In the genomic region with DNA sequence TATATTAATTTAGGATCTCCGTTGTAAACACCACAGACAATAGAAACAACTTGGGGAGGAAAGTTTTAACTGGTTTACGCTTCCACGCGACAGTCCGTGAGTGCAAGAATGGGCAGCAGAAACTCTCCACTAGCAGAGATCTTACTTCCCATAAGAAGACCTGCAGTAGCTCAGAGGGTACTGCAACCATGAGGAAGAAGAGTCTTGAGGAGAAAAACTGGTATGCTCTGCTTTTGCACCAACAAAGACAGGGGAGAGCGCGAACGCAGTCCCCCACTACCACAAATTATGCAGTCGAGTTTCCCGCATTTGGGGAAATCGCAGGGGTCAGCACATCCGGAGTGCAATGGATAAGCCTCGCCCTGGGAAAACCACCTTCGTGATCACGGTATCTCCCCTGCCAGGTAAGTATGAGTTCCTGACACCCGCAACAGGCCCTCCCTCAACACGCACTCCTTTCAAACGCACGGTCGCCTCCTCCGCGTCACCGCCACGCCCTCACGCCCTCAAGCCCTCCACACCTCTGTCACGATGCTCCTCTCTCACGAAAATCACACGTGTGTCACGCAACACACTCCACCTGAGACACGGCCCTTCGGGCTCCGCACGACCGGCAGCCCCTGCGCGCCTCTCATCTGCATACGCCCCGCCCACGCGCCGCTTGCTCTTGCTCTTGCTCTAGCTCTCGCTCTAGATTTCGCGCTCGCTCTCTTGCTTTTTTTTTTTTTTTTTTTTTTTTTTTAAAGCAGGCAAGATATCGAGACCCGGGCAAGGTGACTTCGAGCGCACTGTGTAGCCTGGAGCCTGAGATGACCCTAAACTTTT, we compare ENCODE assay signal across 8 mouse cellular contexts. TPM values are rescaled to one million over a fixed set of nuclear protein-coding genes. Genes with fewer than 3 reads are reported as not detected.
DNase-seq lines count a peak whose midpoint lies in the region; ATAC-seq and TF ChIP-seq lines count a peak whose summit lies in the region.
"Not testable (repeated sequence)": the region's sequence is repeated elsewhere in the genome, so short reads cannot be mapped to it uniquely, and the experiment has no call there.

No protein-coding gene starts in this region.

- intact Hi-C loops in left cerebral cortex, postnatal 10 days (cut with DNase I) = not testable (repeated sequence)

- ATAC-seq in activated CD4-positive, CD25-positive, alpha-beta regulatory T cell, adult 4 months = peak; percentile 37
- peak; percentile 65 for ATAC-seq in embryonic facial prominence, embryonic 12.5 days (ENCODE audit: insufficient number of reproducible peaks, insufficient read depth, low FRiP score, low TSS enrichment)
- ATAC-seq in granulocyte monocyte progenitor cell, adult 5-6 weeks (replicated peaks; ENCODE audit: poor library complexity, severe bottlenecking) = peak; percentile 18
- peak; percentile 72 for ATAC-seq in hindbrain, postnatal 0 days
- ATAC-seq in neural tube, embryonic 15.5 days (ENCODE audit: low FRiP score) = peak; percentile 59

- H3K9me3 ChIP-seq in embryonic facial prominence, embryonic 12.5 days; hindbrain, postnatal 0 days (ENCODE audit: low read length); neural tube, embryonic 15.5 days (replicated peaks): not testable (repeated sequence)

- H3K4me2 ChIP-seq in embryonic facial prominence, embryonic 12.5 days (replicated peaks); hindbrain, postnatal 0 days (ENCODE audit: low read depth, low read length): not testable (repeated sequence)
- H3K4me2 ChIP-seq in neural tube, embryonic 15.5 days = peak overlapping the region; percentile 35; the same call in 1 of the 2 replicates

- H3K9ac ChIP-seq in embryonic facial prominence, embryonic 12.5 days; hindbrain, postnatal 0 days (replicated peaks; ENCODE audit: low read length); neural tube, embryonic 15.5 days (replicated peaks): not testable (repeated sequence)

- not testable (repeated sequence) for H3K27me3 ChIP-seq in embryonic facial prominence, embryonic 12.5 days; hindbrain, postnatal 0 days (ENCODE audit: insufficient read depth, low read length); neural tube, embryonic 15.5 days (replicated peaks)

- not testable (repeated sequence) for DNase-seq in hindbrain, postnatal 0 days (ENCODE audit: low spot score)
- peak; percentile 30 to 57 for DNase-seq in left cerebral cortex, postnatal 10 days (ENCODE audit: extremely low spot score in 1 of 2, low spot score in 2 of 2)
- peak; percentile 68 for DNase-seq in lung, postnatal 10 days
- DNase-seq in thymus, adult 18-20 months = peak; percentile 21 to 40

- H3K36me3 ChIP-seq in embryonic facial prominence, embryonic 12.5 days; hindbrain, postnatal 0 days (ENCODE audit: insufficient read depth, low read length); neural tube, embryonic 15.5 days: not testable (repeated sequence)

- not testable (repeated sequence) for H3K4me3 ChIP-seq in embryonic facial prominence, embryonic 12.5 days; hindbrain, postnatal 0 days (ENCODE audit: low read length); neural tube, embryonic 15.5 days (replicated peaks)

- H3K27ac ChIP-seq in embryonic facial prominence, embryonic 12.5 days; hindbrain, postnatal 0 days; neural tube, embryonic 15.5 days (replicated peaks): not testable (repeated sequence)

- not testable (repeated sequence) for H3K4me1 ChIP-seq in embryonic facial prominence, embryonic 12.5 days; hindbrain, postnatal 0 days (ENCODE audit: insufficient read depth, low read length); neural tube, embryonic 15.5 days

- under 1% methylated on average over 11 of the region's 49 CpGs for WGBS in embryonic facial prominence, embryonic 12.5 days
- WGBS in hindbrain, postnatal 0 days = 0% methylated on average over 3 of the region's 49 CpGs
- WGBS in neural tube, embryonic 15.5 days = 3% methylated on average over 6 of the region's 49 CpGs

- not testable (repeated sequence) for TF ChIP-seq CTCF in hindbrain, postnatal 0 days (IDR thresholded peaks at IDR 0.05; ENCODE audit: low read depth)

RNA-seq across cellular contexts. Expression of a gene that starts 38.8 kb away (rescaled TPM):
- 100 to 1,000 TPM; 103 to 138 TPM for polyA plus RNA-seq in activated CD4-positive, CD25-positive, alpha-beta regulatory T cell, adult 4 months (2017; shearing (Covaris generic))
- polyA plus RNA-seq in embryonic facial prominence, embryonic 12.5 days (2016; fragmentation: Nextera tagmentation; extraction: Ambion mirVana) = 67.3 and 67.5 TPM in 2 replicates
- 49.9 and 62.1 TPM in 2 replicates for total RNA-seq in granulocyte monocyte progenitor cell, adult 5-6 weeks (2014; fragmentation: Nextera tagmentation)
- 50.8 and 73.5 TPM in 2 replicates for total RNA-seq in granulocyte monocyte progenitor cell, adult 5-6 weeks (2017)
- 18.0 and 19.0 TPM in 2 replicates for total RNA-seq in hindbrain, postnatal 0 days (2014; rRNA removed)
- polyA plus RNA-seq in hindbrain, postnatal 0 days (2015; fragmentation: Nextera tagmentation; extraction: Ambion mirVana) = 95.3 and 96.2 TPM in 2 replicates
- 10 to 100 TPM; 38.0 to 44.2 TPM for total RNA-seq in left cerebral cortex, postnatal 10 days (2021)
- polyA plus RNA-seq in neural tube, embryonic 15.5 days (2015; fragmentation: Nextera tagmentation; extraction: Ambion mirVana) = 76.4 and 86.5 TPM in 2 replicates

Comparison
In these comparisons a context has a peak if more than half of its experiments do, and no peak if none do; other contexts are left out.
1. ATAC-seq: peak in every context shown above with its lines; median percentile 72 in hindbrain, postnatal 0 days; 65 in embryonic facial prominence, embryonic 12.5 days; 59 in neural tube, embryonic 15.5 days; 37 in activated CD4-positive, CD25-positive, alpha-beta regulatory T cell, adult 4 months; 18 in granulocyte monocyte progenitor cell, adult 5-6 weeks.